In genomic region chr14:91776126-91776525, GRCm38 (mm10) we compare ENCODE assay signal across 21 mouse cellular contexts.
DNase-seq lines count a peak whose midpoint lies in the region; ATAC-seq lines count a peak whose summit lies in the region.
"Had no signal": no experiment of that assay in that cellular context is flagged by ENCODE, and none has a peak within 500 bp of the region (broad histone marks: within the 10 kb centered on the region; RNA-seq: fewer than 3 reads in every experiment).

No protein-coding gene starts in this region.

- no peak overlapping the region for H3K4me3 ChIP-seq in forebrain, embryonic 14.5 days (ENCODE audit: low read depth, low read length)
- H3K4me3 ChIP-seq in forebrain, embryonic 15.5 days: no peak overlapping the region
- H3K4me3 ChIP-seq in hindbrain, embryonic 15.5 days: no peak overlapping the region
- H3K4me3 ChIP-seq in hindbrain, embryonic 11.5 days (ENCODE audit: low read depth, low read length): no peak overlapping the region
- no peak overlapping the region for H3K4me3 ChIP-seq in neural tube, embryonic 14.5 days (ENCODE audit: low read depth, low read length)
- H3K4me3 ChIP-seq in neural tube, embryonic 15.5 days (replicated peaks): no peak overlapping the region
- H3K4me3 ChIP-seq: embryonic facial prominence, embryonic 12.5 days; heart, adult 2 months; heart, embryonic 15.5 days had no signal

- H3K36me3 ChIP-seq in forebrain, embryonic 14.5 days (ENCODE audit: control insufficient read depth, insufficient read depth, low read length): no peaks in the 10 kb centered on the region
- no peaks in the 10 kb centered on the region for H3K36me3 ChIP-seq in forebrain, embryonic 15.5 days
- H3K36me3 ChIP-seq in hindbrain, embryonic 15.5 days: no peaks in the 10 kb centered on the region
- H3K36me3 ChIP-seq in hindbrain, embryonic 11.5 days (ENCODE audit: control insufficient read depth, insufficient read depth, low read length): no peaks in the 10 kb centered on the region
- H3K36me3 ChIP-seq in neural tube, embryonic 14.5 days (ENCODE audit: control insufficient read depth, insufficient read depth, low read length): no peaks in the 10 kb centered on the region
- no peaks in the 10 kb centered on the region for H3K36me3 ChIP-seq in neural tube, embryonic 15.5 days
- H3K36me3 ChIP-seq: embryonic facial prominence, embryonic 12.5 days; G1E; heart, embryonic 15.5 days had no signal

- H3K27ac ChIP-seq in forebrain, embryonic 14.5 days (ENCODE audit: low read depth, low read length): no peak overlapping the region
- no peak overlapping the region for H3K27ac ChIP-seq in forebrain, embryonic 15.5 days (replicated peaks)
- no peak overlapping the region for H3K27ac ChIP-seq in hindbrain, embryonic 15.5 days (replicated peaks)
- no peak overlapping the region for H3K27ac ChIP-seq in hindbrain, embryonic 11.5 days (ENCODE audit: low read depth, low read length)
- no peak overlapping the region for H3K27ac ChIP-seq in neural tube, embryonic 14.5 days (ENCODE audit: low read depth, low read length)
- H3K27ac ChIP-seq in neural tube, embryonic 15.5 days (replicated peaks): no peak overlapping the region
- H3K27ac ChIP-seq: embryonic facial prominence, embryonic 12.5 days; heart, adult 2 months; heart, embryonic 15.5 days had no signal

- H3K9me3 ChIP-seq in forebrain, embryonic 14.5 days (replicated peaks; ENCODE audit: control insufficient read depth, low read length): no peaks in the 10 kb centered on the region
- no peaks in the 10 kb centered on the region for H3K9me3 ChIP-seq in forebrain, embryonic 15.5 days
- no peaks in the 10 kb centered on the region for H3K9me3 ChIP-seq in hindbrain, embryonic 15.5 days
- no peaks in the 10 kb centered on the region for H3K9me3 ChIP-seq in hindbrain, embryonic 11.5 days (ENCODE audit: control insufficient read depth, low read length)
- no peaks in the 10 kb centered on the region for H3K9me3 ChIP-seq in neural tube, embryonic 14.5 days (ENCODE audit: control insufficient read depth, low read length)
- H3K9me3 ChIP-seq in neural tube, embryonic 15.5 days (replicated peaks): no peaks in the 10 kb centered on the region
- H3K9me3 ChIP-seq: embryonic facial prominence, embryonic 12.5 days; G1E; heart, embryonic 15.5 days had no signal

- H3K4me1 ChIP-seq in forebrain, embryonic 14.5 days (ENCODE audit: control insufficient read depth, insufficient read depth, low read length): no peaks in the 10 kb centered on the region
- no peaks in the 10 kb centered on the region for H3K4me1 ChIP-seq in forebrain, embryonic 15.5 days
- no peaks in the 10 kb centered on the region for H3K4me1 ChIP-seq in hindbrain, embryonic 15.5 days (replicated peaks)
- no peaks in the 10 kb centered on the region for H3K4me1 ChIP-seq in hindbrain, embryonic 11.5 days (replicated peaks; ENCODE audit: control insufficient read depth, insufficient read depth, low read length)
- H3K4me1 ChIP-seq in neural tube, embryonic 14.5 days (ENCODE audit: control insufficient read depth, insufficient read depth, low read length): no peaks in the 10 kb centered on the region
- no peaks in the 10 kb centered on the region for H3K4me1 ChIP-seq in neural tube, embryonic 15.5 days
- H3K4me1 ChIP-seq: embryonic facial prominence, embryonic 12.5 days; heart, embryonic 15.5 days had no signal

- WGBS in forebrain, embryonic 14.5 days: 49% methylated on average over 2 of the region's 2 CpGs
- 41% methylated on average over 2 of the region's 2 CpGs for WGBS in forebrain, embryonic 15.5 days
- WGBS in hindbrain, embryonic 15.5 days: 32% methylated on average over 2 of the region's 2 CpGs
- 55% methylated on average over 2 of the region's 2 CpGs for whole genome bisulfite sequencing in hindbrain, embryonic 11.5 days
- 51% methylated on average over 2 of the region's 2 CpGs for WGBS in neural tube, embryonic 14.5 days
- WGBS in neural tube, embryonic 15.5 days: 50% methylated on average over 2 of the region's 2 CpGs

- DNase-seq in forebrain, embryonic 14.5 days (ENCODE audit: low spot score): peak; percentile 7
- DNase-seq in hindbrain, embryonic 11.5 days (ENCODE audit: low spot score): no peak
- no peak for DNase-seq in neural tube, embryonic 10.5 days (ENCODE audit: extremely low spot score, low spot score)
- no peak for DNase-seq in layer of hippocampus, postnatal 25 days (ENCODE audit: extremely low spot score in 1 of 2, low spot score in 1 of 2)
- DNase-seq: adrenal gland, adult 8-10 months; adrenal gland, postnatal 36 days; B cell, adult 2 months; cerebellum, adult 11-12 months; cerebellum, adult 9-10 months; forebrain, postnatal 0 days; heart, adult 2 months; heart, postnatal 14 days had no signal

- H3K27me3 ChIP-seq in forebrain, embryonic 14.5 days (replicated peaks; ENCODE audit: control insufficient read depth, insufficient read depth, low read length): no peaks in the 10 kb centered on the region
- H3K27me3 ChIP-seq in forebrain, embryonic 15.5 days: no peaks in the 10 kb centered on the region
- no peaks in the 10 kb centered on the region for H3K27me3 ChIP-seq in hindbrain, embryonic 15.5 days
- no peaks in the 10 kb centered on the region for H3K27me3 ChIP-seq in hindbrain, embryonic 11.5 days (ENCODE audit: control insufficient read depth, insufficient read depth, low read length)
- no peaks in the 10 kb centered on the region for H3K27me3 ChIP-seq in neural tube, embryonic 14.5 days (ENCODE audit: control insufficient read depth, insufficient read depth, low read length)
- no peaks in the 10 kb centered on the region for H3K27me3 ChIP-seq in neural tube, embryonic 15.5 days (replicated peaks)
- H3K27me3 ChIP-seq: embryonic facial prominence, embryonic 12.5 days; heart, embryonic 15.5 days had no signal

- ATAC-seq in forebrain, embryonic 14.5 days: 0 out of 2 replicates have a peak, but pooled peaks have one; percentile 23
- ATAC-seq in forebrain, embryonic 15.5 days (replicated peaks): no peak
- ATAC-seq in hindbrain, embryonic 15.5 days (ENCODE audit: low FRiP score, low read depth): peak; percentile 48; the same call in 1 of the 2 replicates
- ATAC-seq in hindbrain, embryonic 11.5 days (ENCODE audit: low FRiP score): no peak
- peak; percentile 41; the same call in 1 of the 2 replicates for ATAC-seq in neural tube, embryonic 14.5 days (ENCODE audit: low read depth)
- ATAC-seq in neural tube, embryonic 15.5 days (ENCODE audit: low FRiP score): peak; percentile 74; the same call in 1 of the 2 replicates
- ATAC-seq: CD4-positive, CD25-positive, alpha-beta regulatory T cell, adult 4 months; forebrain, postnatal 0 days had no signal

- H3K9ac ChIP-seq in forebrain, embryonic 14.5 days (ENCODE audit: low read length): no peak overlapping the region
- no peak overlapping the region for H3K9ac ChIP-seq in forebrain, embryonic 15.5 days (replicated peaks)
- no peak overlapping the region for H3K9ac ChIP-seq in hindbrain, embryonic 15.5 days
- no peak overlapping the region for H3K9ac ChIP-seq in hindbrain, embryonic 11.5 days (ENCODE audit: low read depth, low read length)
- H3K9ac ChIP-seq in neural tube, embryonic 14.5 days (replicated peaks; ENCODE audit: low read depth, low read length): no peak overlapping the region
- no peak overlapping the region for H3K9ac ChIP-seq in neural tube, embryonic 15.5 days (replicated peaks)
- H3K9ac ChIP-seq: embryonic facial prominence, embryonic 12.5 days; forebrain, postnatal 0 days; heart, embryonic 15.5 days had no signal

- no peak overlapping the region for H3K4me2 ChIP-seq in forebrain, embryonic 14.5 days (ENCODE audit: low read length)
- no peak overlapping the region for H3K4me2 ChIP-seq in forebrain, embryonic 15.5 days (replicated peaks)
- no peak overlapping the region for H3K4me2 ChIP-seq in hindbrain, embryonic 15.5 days
- H3K4me2 ChIP-seq in hindbrain, embryonic 11.5 days (replicated peaks; ENCODE audit: low read depth, low read length): no peak overlapping the region
- H3K4me2 ChIP-seq in neural tube, embryonic 14.5 days (ENCODE audit: low read depth, low read length): no peak overlapping the region
- H3K4me2 ChIP-seq in neural tube, embryonic 15.5 days: no peak overlapping the region
- H3K4me2 ChIP-seq: embryonic facial prominence, embryonic 12.5 days; heart, embryonic 11.5 days; heart, embryonic 15.5 days had no signal

Comparison
In these comparisons a context has a peak if more than half of its experiments do, and no peak if none do; other contexts are left out.
1. ATAC-seq: peak in forebrain, embryonic 14.5 days (single experiment), hindbrain, embryonic 15.5 days (single experiment), neural tube, embryonic 14.5 days (single experiment) and neural tube, embryonic 15.5 days (single experiment); none in forebrain, embryonic 15.5 days (single experiment) and hindbrain, embryonic 11.5 days (single experiment).